Mouse (Mus musculus) heart, postnatal 14 days (tissue): ENCODE measurements around the gene Vpreb3. TPM values are rescaled to one million over a fixed set of nuclear protein-coding genes. Genes with fewer than 3 reads are reported as not detected.

ENCODE experiments used
- DNase-seq, 2 experiments: peaks; one replicate each; pipeline ENCODE4 v3.0.0; 2021 to 2022
- intact Hi-C: fragments of 180-260 bp; cut with DNase I; formaldehyde crosslinking; loops from one replicate; pipeline ENCODE4 v1.15.1; 2025
- total RNA-seq, 2 experiments: library from RNA; stranded (reverse); gene quantifications; 2 replicates each; pipeline ENCODE4 v1.2.3; 2021

Vpreb3 gene
- total RNA-seq, 2 experiments from 2014 or later, result 0.65 TPM; not detected in 1

DNA sequence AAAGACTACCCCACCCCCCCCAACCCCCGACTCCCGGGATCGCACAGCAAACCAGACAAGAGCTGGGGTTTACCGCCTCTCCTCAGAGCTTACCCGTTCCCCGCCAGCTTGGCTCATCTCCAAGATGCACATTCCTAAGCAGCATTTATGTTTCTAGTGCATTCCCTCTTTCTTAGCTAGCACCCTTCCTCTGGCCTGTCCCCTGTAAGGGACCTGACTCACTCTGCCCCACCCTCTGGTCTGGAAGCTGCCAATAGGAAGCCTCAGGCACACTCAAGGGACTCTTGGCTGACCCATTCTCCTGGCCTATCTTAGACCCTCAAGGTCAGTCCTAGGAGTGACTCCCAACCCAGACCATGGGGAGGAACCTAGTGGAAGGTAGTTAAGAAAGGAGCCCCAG is 12.6 kb upstream of the Vpreb3 start:
- DNase-seq, result no peak
- intact Hi-C loops, result no loop called here

DNA sequence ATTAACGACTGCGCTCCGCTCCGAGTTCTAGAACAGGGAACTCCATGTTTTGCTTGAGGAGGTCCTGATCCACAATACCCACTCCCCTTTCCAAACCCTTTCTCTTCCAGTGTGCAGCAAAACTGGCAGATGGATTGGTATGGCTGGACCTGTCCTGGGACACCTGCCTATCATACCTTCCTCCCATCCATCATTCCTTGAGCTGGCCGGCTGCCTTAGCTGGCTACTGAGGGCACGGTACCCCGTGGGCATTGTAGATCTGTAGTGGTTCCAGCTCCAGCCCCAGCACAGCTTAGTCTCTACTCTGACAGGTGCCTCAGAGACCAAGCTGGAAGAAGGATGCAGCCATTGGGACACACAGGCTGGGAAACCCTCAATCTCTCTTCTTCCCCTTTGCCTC is 11.5 kb upstream of the Vpreb3 start:
- no peak for DNase-seq
- intact Hi-C loops, result no loop called here

DNA sequence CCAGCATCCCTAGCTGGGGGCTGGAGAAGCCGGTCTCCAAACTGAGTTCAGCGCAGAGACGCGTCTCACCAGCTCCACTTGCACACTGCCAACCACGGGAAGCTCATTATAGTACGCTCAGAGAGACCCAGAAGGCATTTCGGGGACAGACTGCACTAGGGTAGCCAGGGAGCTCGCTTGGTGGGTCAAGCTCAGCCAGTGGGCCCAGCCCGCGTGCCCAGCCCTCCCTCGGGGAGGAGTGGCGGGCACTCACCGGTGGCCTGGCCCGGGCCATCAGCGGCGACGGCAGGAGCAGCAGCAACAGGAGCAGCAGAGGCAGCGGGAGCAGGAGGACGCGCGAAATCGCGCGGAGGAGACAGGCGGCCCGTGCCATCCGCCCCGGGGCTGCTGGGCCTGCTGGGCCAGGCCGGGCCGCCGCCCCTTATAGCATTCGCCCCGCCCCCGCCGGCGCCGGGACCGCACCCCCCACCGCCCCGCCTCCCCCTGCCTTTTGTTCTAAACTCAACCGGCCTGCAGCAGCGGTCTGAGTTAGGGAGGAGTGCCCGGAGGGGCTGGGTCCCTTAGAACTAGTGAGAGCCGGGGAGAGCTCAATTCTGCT is 10.7 kb upstream of the Vpreb3 start:
- peak; percentile 74 to 79 for DNase-seq
- intact Hi-C loops, result no loop called here

DNA sequence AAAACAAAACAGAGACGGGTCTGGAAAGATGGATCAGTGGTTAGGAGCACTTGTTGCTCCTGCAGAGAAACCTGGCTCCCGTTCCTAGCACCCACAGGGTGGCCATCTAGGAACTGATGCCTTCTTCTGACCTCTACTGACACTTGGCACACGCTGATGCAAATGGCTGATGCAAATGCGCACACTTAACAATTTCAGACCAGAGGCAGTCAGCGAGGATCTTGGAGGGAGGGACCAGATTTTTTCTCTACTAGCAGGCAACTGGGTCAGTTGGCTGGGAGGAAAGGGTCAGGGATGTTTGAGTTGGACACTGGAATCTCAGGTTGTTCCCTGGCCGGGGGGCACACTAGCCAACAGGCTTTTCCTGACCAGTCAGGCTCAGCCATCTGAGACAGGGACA is 10.0 kb upstream of the Vpreb3 start, which contains the start of gene Chchd10:
TSS of gene Chchd10 (plus strand) at position 240 of the 400 bp plus-strand sequence.
- intact Hi-C loops, result no loop called here

DNA sequence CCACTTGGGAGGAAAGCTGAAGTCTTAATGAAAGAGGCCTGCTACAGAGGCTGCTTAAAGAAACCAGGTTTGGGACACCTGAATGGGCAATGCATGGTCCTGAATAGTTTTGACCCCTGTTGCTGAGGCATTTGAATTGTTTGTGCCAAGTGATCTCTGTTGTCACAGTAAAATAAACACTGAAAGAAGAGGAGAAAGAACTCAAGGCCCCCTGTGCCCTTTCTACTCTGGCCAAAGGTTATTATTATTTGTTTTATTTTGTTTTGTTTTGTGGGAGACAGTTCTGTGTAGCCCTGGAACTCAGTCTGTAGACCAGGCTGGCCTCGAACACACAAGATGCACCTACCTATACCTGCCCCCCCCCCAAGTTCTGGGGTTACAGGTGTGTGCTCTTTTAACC is 7.9 kb upstream of the Vpreb3 start:
- intact Hi-C loops, result no loop called here
- DNase-seq, result no peak

More for the DNA sequence above, 10.0 kb upstream of the Vpreb3 start, which contains the start of gene Chchd10:
- no peak for DNase-seq

DNA sequence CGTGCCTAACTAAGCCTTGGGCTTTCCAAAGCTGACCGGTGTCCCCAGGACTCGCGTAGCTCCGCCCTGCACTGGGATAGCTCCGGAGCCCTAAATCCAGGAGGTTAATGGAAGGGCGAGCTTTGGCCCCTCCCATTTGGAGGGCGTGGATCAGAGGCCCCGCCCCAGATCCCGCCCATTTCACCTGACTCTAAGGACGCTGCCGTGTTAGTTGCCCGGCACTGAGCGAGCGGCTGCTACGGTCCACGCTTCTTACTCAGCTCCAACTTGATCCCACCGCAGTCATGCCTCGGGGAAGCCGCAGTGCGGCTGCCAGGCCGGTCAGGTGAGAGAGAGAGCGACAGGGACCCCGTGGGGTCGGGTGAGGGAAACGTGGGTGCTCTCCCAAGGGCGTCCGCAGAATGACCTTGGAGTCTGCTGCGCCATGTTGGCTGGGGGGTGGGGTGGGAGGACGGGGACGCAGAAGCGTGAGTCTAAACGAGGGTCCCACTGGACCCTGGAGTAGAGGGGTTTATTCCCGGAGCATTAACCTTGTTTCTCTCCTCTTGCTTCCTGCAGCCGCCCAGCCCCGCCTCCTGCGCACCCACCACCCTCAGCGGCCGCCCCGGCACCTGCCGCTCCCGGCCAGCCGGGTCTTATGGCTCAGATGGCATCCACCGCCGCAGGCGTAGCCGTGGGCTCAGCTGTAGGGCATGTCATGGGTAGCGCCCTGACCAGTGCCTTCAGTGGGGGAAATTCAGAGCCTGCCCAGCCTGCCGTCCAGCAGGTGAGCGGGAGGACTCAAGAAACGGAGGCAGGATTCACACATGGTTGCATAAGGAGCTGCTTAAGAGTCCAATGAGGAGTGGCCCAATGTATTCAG is 6.9 kb upstream of the Vpreb3 start, which contains the start of gene Mmp11:
TSS of gene Mmp11 (minus strand) at position 817 of the 862 bp plus-strand sequence.
- intact Hi-C loops, result no loop called here
- DNase-seq, result peak; percentile 61 to 70

DNA sequence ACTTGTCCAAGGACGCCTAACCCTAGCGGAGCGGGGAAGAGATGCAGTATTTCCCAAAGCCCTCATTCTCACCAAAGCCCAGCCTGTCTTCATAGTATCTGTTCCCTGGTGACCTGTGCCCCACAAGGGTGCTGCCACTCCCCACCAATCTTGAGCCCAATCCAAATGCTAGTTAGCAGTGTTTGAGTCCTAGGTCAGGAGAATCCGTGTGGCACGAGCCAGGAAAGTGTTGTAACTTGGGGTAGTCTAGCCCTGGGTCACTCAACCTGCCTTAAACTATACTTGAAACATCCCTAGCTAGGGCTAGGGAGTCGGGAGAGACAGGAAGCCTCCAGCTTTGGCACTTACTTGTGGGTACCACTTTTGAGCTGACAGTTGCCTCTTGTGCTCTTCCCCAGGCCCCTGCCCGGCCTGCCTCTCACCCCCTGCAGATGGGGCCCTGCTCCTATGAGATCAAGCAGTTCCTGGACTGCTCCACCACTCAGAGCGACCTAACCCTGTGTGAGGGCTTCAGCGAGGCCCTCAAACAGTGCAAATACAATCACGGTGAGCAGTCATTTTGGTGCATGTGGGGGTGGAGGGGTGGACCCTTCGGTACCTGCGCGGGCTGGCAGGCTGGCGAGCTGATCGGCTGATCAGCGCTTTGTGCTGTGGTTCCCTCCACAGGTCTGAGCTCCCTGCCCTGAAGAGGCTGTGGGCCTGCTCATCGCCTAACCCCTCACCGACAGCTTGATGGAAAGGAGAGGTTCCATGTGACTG is 5.8 kb upstream of the Vpreb3 start:
- intact Hi-C loops, result no loop called here
- no peak for DNase-seq

DNA sequence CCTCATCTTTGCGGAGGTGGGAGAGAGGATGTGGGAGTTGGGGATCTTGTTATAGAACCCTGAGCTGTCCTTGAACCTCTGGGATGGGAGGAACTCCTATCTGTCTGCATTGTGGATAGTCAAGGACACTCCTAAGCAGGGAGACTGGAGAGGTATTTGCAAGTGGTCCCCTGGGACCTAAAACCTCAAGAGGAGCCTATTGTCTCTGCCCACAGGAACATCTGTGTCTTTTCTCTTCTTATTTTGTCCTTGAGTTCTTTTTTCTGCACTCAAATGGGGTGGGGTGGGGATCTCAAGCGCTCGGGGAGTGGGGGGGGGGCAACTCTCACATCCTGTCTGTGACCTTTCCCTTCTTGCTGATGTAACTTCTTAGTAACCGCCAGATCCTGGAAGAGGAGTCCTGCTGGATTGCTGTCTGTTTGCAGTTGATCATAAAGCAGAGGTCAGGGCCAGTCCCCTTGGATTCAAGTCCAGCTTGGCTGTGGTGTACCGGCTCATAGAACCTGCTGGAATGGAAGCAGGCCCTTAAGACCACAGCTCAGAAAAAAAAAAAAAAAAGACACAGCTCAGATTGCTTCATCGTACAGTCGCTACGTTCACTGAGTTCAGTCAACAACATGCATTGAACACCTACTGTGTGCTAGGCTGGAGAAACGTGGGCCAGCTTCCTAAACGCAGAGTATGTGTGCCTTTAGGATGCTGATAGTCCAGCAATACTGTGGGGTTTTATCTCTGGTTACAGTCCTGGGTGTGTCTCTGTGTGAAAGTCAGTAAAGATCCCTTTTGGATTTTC is 4.8 kb upstream of the Vpreb3 start:
- intact Hi-C loops, result no loop called here
- no peak for DNase-seq

DNA sequence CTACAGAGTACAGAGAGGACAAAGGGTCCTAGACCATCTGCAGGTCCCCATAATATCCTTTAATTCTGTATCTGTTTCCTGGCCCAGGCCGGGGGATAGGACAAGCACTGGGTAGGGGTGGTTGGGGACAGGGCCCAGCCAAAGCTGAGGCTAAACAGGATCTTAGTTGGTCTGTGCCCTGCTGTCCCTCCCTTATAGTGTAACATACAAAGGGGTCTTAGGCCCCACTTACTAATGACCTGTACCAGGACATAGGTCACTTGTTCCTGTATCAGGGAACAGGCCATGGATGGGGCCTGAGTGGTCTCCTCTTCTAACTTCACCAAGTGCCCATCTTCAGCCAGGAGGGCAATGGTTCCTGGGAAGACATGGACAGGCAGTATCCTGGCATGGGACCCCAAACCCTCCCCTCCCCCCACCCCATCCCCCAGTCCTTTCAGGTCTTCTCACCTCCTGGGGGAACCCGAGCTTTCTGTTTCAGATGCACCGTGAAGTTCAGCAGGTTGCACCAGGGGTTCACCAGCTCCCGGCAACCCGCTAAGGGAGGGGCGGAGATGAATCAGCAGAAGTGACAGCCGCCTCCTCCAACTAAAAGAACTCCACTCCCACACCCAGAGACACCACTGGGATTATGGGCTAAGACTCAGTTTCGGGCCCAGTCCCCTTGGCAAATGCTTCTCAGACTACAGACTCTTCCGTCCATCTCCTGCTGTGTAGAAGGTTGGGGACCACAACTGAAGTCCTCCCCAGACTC is 3.2 kb upstream of the Vpreb3 start:
- intact Hi-C loops, result no loop called here
- no peak for DNase-seq

DNA sequence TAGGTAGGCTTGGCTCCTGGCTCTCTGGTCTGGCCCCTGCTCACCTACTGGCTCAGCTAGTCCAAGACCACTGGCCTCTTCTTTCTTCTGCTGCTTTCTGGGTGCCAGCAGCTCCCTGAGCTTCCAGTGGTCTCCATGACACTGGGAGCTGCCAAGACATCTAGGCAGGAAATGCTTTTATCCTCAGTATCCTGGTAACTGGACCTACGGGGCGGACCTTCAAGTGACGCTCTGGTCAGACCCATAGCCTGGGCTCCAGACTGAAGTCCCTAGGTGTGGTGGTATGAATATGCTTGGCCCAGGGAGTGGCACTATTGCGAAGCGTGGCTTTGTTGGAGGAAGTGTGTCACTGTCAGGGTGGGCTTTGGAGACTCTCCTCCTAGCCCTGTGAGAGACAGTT is 2.3 kb upstream of the Vpreb3 start, which contains the start of gene Gm867:
TSS of gene Gm867 (minus strand) at position 153 of the 400 bp plus-strand sequence.
- DNase-seq, result no peak
- intact Hi-C loops, result no loop called here

DNA sequence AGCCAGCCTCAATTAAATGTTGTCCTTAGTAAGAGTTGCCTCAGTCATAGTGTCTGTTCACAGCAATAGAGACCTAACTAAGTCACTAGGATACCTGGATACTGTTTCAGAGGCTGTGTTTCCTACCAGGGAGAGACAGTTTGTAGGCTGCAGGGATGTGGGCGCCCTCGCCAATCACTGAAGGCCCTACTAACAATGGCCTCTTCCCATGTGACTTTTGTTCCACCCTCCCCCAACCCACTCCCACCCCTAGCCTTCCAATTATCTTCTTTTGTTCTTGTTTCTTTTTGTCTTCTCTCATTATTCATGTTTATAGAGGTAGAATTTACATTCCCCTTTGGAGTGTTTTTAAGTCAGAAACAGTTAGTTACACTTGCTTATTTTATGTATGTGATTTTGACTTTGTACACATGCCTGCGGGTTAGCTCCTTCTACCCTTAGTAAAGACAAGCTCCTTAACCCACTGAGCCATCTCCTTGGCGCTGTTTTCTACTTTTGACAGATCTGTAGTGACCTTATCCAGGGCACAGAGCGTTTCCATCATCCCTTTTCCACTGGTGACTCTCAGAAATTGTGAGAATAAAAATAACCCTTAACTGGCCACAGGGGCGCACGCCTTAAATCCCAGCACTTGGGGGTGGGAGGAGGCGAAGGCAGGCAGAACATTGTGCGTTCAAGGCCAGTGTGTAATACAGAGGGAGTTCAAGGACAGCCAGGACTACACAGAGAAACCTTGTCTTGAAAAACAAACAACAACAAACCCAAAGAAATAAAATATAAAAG is 1.6 kb upstream of the Vpreb3 start:
- no peak for DNase-seq

DNA sequence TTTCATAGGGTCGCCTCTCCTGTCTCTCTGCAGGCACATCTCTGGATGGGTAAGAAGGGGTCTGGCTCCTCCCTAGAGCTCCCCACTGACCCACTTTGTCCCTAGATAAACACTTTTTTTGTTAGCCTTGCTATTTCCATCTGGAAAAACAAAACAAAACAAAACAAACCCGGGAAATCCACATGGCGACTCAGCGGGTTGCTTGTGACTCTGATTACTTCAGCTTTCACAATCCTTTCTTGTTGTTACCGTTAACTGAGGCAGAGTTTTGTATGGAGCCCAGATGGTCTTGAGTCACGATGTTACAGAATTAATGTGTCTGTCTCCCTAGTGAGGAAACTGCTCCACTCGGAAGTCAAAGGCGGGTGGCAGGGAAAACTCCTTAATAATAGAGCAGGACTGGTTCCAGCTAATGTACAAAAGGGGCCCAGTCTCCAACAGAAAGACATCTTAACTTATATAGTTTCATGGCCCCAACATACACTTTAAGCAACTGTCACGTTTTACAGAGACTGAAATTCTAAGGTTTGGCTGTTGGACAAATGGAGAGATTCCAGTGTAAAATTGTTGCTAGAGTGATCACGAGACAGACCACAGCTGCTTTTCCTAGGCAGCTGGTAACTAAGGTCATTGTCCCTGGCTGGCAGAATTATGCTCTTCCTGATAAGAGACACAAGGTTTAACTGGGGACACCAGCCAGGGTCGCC is 1.4 kb downstream of the Vpreb3 start:
- peak in 1 of 2 experiments; percentile 49 for DNase-seq
- intact Hi-C loops, result no loop called here

More for the DNA sequence above, 1.6 kb upstream of the Vpreb3 start:
- intact Hi-C loops, result no loop called here

DNA sequence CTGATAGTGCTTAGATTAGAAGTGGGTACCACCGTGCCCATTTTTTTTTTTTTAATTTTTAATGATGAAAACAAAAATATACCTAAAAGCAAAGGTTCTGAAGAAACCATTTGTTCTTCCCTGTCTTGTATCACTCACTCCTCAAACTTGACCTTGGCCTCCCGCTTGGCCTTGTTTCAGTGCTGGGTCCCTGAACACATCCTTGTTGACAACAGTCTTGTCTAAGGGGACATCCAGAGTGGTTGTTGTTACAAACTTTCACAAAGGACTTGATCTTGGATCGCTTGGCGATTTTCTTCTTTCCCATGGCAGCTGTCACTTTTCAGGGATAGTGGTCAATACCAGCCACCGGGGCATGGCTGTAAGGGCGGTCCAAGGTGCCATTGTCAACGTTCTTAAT is 2.4 kb downstream of the Vpreb3 start:
- DNase-seq, result no peak
- intact Hi-C loops, result no loop called here

DNA sequence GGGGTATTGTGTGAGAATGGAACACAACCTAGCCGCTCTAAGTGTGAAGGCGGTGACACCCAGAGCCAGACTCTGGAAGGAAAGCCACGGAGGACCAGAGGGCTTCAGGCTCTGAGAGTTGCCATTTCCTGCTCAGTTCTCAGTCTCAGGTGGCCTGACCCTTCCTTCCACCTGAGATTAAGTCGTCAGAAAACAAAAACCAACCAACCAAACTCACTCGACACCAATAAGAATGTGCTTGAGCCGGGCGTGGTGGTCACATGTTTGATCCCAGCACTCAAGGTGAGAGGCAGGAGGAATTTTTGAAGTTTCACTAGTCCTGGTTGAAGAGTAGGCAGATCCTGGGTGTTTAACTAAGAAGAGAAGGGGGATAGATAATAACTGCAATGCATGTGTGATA is 3.0 kb downstream of the Vpreb3 start:
- DNase-seq, result no peak
- intact Hi-C loops, result no loop called here

DNA sequence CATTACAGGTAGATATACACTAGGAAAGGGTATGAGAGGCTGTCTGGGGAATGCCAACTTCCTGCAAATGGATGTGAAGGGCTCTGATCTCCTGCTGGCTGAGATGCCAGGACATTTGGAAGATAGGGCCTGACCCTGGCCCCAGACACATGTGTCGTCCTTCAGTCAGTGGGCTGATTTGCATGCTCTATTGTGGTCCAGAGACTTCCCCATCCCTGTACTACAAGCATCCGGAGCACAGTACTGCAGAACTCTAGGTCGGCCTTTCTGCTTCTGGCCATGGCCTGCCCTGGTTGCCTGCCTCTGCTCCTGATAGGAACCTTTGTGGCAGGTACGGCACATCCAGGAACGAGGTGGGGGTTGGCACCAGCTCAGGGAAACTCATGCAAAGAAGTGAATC is 5.2 kb downstream of the Vpreb3 start:
- intact Hi-C loops, result no loop called here
- no peak for DNase-seq

DNA sequence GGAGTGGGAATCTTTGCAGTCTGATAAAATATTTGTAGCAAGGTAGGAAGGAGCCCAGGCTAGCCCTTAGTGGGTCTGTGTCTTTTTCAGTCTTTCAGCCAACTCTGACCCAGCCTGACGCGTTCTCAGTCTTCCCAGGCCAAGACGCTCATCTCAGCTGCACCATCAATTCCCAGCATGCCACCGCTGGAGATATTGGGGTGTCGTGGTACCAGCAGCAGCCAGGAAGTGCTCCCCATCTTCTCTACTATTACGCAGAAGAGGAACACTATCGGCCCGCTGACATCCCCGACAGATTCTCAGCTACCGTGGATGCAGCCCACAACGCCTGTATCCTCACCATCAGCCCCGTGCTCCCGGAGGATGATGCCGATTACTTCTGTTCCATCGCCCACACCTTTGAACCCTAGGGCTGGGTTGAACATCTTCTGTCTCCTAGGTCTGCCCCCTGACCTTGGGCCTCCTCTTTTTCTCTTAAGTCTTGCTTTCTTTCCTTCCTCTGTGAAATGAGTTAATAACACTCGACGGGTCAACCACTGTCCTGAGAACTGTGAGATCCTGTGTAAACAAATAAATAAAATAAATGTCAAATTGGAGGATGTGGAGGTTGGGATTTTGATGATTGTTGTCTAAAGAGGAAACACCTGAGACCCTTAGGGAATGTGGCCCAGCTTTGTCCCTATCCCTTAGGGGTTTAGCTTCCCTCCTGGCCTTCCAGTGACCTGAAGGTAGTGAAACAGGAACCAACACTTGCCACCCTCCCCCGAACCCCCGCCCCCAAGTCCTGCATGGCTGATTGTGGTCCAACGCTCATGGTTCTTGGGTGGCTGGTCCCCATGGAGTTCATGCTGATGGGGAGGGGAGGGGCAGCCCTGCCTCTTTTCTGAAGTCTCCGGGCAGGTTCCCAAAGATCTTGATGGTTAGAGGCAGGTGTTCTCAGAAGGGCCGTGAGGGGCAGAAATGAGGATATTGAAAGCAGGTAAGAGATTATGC is 6.5 kb downstream of the Vpreb3 start:
- DNase-seq, result no peak
- intact Hi-C loops, result loop anchor here (2.0 to 5.0 kb wide), 3 partner anchors 29 to 362 kb away; partner anchors contain the start of genes Ggt5 and Smarcb1

DNA sequence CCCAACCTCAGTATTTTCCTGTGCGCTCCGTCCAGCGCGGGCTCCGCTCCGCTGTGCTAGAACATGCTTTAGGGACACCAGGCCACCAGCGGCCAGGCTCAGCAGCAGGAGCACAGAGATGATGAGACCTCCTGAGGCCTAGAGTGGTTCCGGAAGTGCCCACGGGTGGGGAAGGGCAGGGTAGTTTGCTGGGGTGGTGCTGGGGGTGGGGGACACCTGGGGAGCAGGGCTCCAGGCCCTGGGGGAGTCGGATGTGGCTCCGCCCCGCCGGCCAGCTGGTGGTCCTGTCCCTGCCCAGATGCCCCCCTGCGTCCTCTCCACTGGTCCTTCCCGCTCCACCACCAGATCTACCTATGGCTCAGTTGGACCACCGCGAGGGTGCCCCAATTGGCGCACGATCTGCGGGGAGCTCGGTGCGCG is 7.9 kb downstream of the Vpreb3 start:
- intact Hi-C loops, result loop anchor here (1.0 to 5.0 kb wide), 6 partner anchors 30 to 364 kb away; partner anchors contain the start of genes Ggt5 and Smarcb1
- peak in 1 of 2 experiments; percentile 24 for DNase-seq
